Mouse (Mus musculus) layer of hippocampus, postnatal 25 days (tissue): Measurements from ENCODE around the gene Epm2aip1. TPM values are rescaled to one million over a fixed set of nuclear protein-coding genes. Genes with fewer than 3 reads are reported as not detected.

Experiments used
- DNase-seq, 2 experiments: peaks; one replicate each; pipeline ENCODE4 v3.0.0; 2022; ENCODE audit warnings: mixed read lengths in 2 of 2, low spot score in 1 of 2; ENCODE audit errors: extremely low spot score in 1 of 2
- total RNA-seq, 2 experiments: library from RNA; stranded (reverse); gene quantifications; 2 replicates each; pipeline ENCODE4 v1.2.3; 2021

The Epm2aip1 gene
- total RNA-seq, result 10 to 100 TPM; 75.0 to 75.5 TPM

- peak; percentile 92 to 99 for DNase-seq
Measured at GRCm38 (mm10) chr9:111271434-111272160, at the start of gene Epm2aip1, which contains the start of gene Mlh1. TSS of gene Epm2aip1 (plus strand) at chr9:111271929. TSS of gene Mlh1 (minus strand) at chr9:111271791.

- DNase-seq, result no peak
Measured at GRCm38 (mm10) chr9:111223406-111223805, 48.3 kb upstream of the Epm2aip1 start.

GRCm38 (mm10) chr9:111228446-111228845 lies 43.3 kb upstream of the Epm2aip1 start:
- DNase-seq, result no peak

GRCm38 (mm10) chr9:111234701-111235100 lies 37.0 kb upstream of the Epm2aip1 start:
- no peak for DNase-seq

GRCm38 (mm10) chr9:111237726-111238125 lies 34.0 kb upstream of the Epm2aip1 start:
- no peak for DNase-seq

- DNase-seq, result no peak
Measured at GRCm38 (mm10) chr9:111239821-111240220, 31.9 kb upstream of the Epm2aip1 start.

- no peak for DNase-seq
Measured at GRCm38 (mm10) chr9:111243384-111243783, 28.3 kb upstream of the Epm2aip1 start.

GRCm38 (mm10) chr9:111245546-111245945 lies 26.2 kb upstream of the Epm2aip1 start:
- no peak for DNase-seq

- DNase-seq, result no peak
Measured at GRCm38 (mm10) chr9:111247682-111248246, 24.0 kb upstream of the Epm2aip1 start.

- DNase-seq, result no peak
Measured at GRCm38 (mm10) chr9:111252161-111252869, 19.4 kb upstream of the Epm2aip1 start.

- DNase-seq, result no peak
Measured at GRCm38 (mm10) chr9:111260360-111260985, 11.3 kb upstream of the Epm2aip1 start.

- no peak for DNase-seq
Measured at GRCm38 (mm10) chr9:111261356-111261755, 10.4 kb upstream of the Epm2aip1 start.

- DNase-seq, result no peak
Measured at GRCm38 (mm10) chr9:111267998-111268397, 3.7 kb upstream of the Epm2aip1 start.

- DNase-seq, result no peak
Measured at GRCm38 (mm10) chr9:111270606-111271005, 1.1 kb upstream of the Epm2aip1 start.

GRCm38 (mm10) chr9:111271056-111271433 lies 684 bp upstream of the Epm2aip1 start:
- DNase-seq, result no peak

- peak in 1 of 2 experiments; percentile 19 for DNase-seq
Measured at GRCm38 (mm10) chr9:111272356-111272755, 627 bp downstream of the Epm2aip1 start.

GRCm38 (mm10) chr9:111272996-111273785 lies 1.5 kb downstream of the Epm2aip1 start:
- DNase-seq, result no peak

- DNase-seq, result no peak
Measured at GRCm38 (mm10) chr9:111273958-111274357, 2.2 kb downstream of the Epm2aip1 start.

GRCm38 (mm10) chr9:111275156-111275555 lies 3.4 kb downstream of the Epm2aip1 start:
- DNase-seq, result no peak

GRCm38 (mm10) chr9:111285061-111285460 lies 13.3 kb downstream of the Epm2aip1 start:
- DNase-seq, result no peak
